Mouse (Mus musculus) gastrocnemius, postnatal 14 days (tissue): ENCODE measurements at regions not wholly inside any gene's neighbourhood (a gene's known extent, or its start where the extent isn't known, plus 50 kb on each side); places are given as distances from the start of the nearest gene placed in this dataset.
A peak's percentile ranks its signal among the peaks of the same experiment; 100 is the strongest.

Source experiments
- DNase-seq: peaks from one replicate; pipeline ENCODE4 v3.0.0; 2021; ENCODE audit warnings: mixed read lengths
- intact Hi-C: fragments of 180-260 bp; cut with DNase I; formaldehyde crosslinking; loops from one replicate; pipeline ENCODE4 v1.15.1; 2025; ENCODE audit warnings: low total_unique reads

- DNase-seq = no peak
- intact Hi-C loops = no loop called here
Observed at GRCm38 (mm10) chr4:89509655-89510391, 169.4 kb upstream of the Dmrta1 start.

- intact Hi-C loops = no loop called here
- DNase-seq = no peak
Observed at GRCm38 (mm10) chr4:89508103-89508763, 171.0 kb upstream of the Dmrta1 start.

- intact Hi-C loops = no loop called here
- no peak for DNase-seq
Observed at GRCm38 (mm10) chr4:89505368-89505819, 173.8 kb upstream of the Dmrta1 start.

- DNase-seq = no peak
- intact Hi-C loops = no loop called here
Observed at GRCm38 (mm10) chr4:89500232-89500631, 179.0 kb upstream of the Dmrta1 start.

- intact Hi-C loops = no loop called here
- no peak for DNase-seq
Observed at GRCm38 (mm10) chr4:89490947-89491346, 180.1 kb upstream of the Cdkn2b start.

GRCm38 (mm10) chr4:89487416-89488165 is 176.8 kb upstream of the Cdkn2b start:
- intact Hi-C loops = no loop called here
- DNase-seq = no peak

- DNase-seq = no peak
Observed at GRCm38 (mm10) chr4:89486963-89487362, 176.1 kb upstream of the Cdkn2b start.

GRCm38 (mm10) chr4:89485981-89486531 is 175.2 kb upstream of the Cdkn2b start:
- intact Hi-C loops = no loop called here
- DNase-seq = peak; percentile 11

More at GRCm38 (mm10) chr4:89486963-89487362, 176.1 kb upstream of the Cdkn2b start:
- intact Hi-C loops = no loop called here

- DNase-seq = no peak
- intact Hi-C loops = no loop called here
Observed at GRCm38 (mm10) chr4:89478646-89479237, 167.9 kb upstream of the Cdkn2b start.

GRCm38 (mm10) chr4:89475848-89476247 is 165.0 kb upstream of the Cdkn2b start:
- DNase-seq = no peak
- intact Hi-C loops = no loop called here

GRCm38 (mm10) chr4:89474836-89475541 is 164.2 kb upstream of the Cdkn2b start:
- DNase-seq = no peak
- intact Hi-C loops = no loop called here

- intact Hi-C loops = no loop called here
- no peak for DNase-seq
Observed at GRCm38 (mm10) chr4:89471426-89471825, 160.6 kb upstream of the Cdkn2b start.

- no peak for DNase-seq
- intact Hi-C loops = no loop called here
Observed at GRCm38 (mm10) chr4:89470756-89471155, 159.9 kb upstream of the Cdkn2b start.

- intact Hi-C loops = no loop called here
- peak; percentile 32 for DNase-seq
Observed at GRCm38 (mm10) chr4:89469883-89470282, 159.0 kb upstream of the Cdkn2b start.

- intact Hi-C loops = no loop called here
- no peak for DNase-seq
Observed at GRCm38 (mm10) chr4:89469406-89469805, 158.6 kb upstream of the Cdkn2b start.

GRCm38 (mm10) chr4:89466766-89467165 is 155.9 kb upstream of the Cdkn2b start:
- DNase-seq = no peak
- intact Hi-C loops = no loop called here

- intact Hi-C loops = no loop called here
Observed at GRCm38 (mm10) chr4:89463121-89463520, 152.3 kb upstream of the Cdkn2b start.

GRCm38 (mm10) chr4:89460170-89460762 is 149.4 kb upstream of the Cdkn2b start:
- no peak for DNase-seq
- intact Hi-C loops = no loop called here

More at GRCm38 (mm10) chr4:89463121-89463520, 152.3 kb upstream of the Cdkn2b start:
- DNase-seq = no peak

- intact Hi-C loops = no loop called here
- DNase-seq = no peak
Observed at GRCm38 (mm10) chr4:89459346-89459666, 148.5 kb upstream of the Cdkn2b start.
